Mouse (Mus musculus): ENCODE results near the gene Ric3.

- no peak for TF ChIP-seq CTCF (IDR thresholded peaks at IDR 0.05; ENCODE audit: low read depth)
- no peak for TF ChIP-seq EP300 (optimal IDR thresholded peaks at IDR 0.05)
Measured at GRCm38 (mm10) chr7:109025743-109026142, 57.4 kb downstream of the Ric3 start.
